Mouse (Mus musculus): ENCODE results near the gene Cd22.

The Cd22 gene

DNA sequence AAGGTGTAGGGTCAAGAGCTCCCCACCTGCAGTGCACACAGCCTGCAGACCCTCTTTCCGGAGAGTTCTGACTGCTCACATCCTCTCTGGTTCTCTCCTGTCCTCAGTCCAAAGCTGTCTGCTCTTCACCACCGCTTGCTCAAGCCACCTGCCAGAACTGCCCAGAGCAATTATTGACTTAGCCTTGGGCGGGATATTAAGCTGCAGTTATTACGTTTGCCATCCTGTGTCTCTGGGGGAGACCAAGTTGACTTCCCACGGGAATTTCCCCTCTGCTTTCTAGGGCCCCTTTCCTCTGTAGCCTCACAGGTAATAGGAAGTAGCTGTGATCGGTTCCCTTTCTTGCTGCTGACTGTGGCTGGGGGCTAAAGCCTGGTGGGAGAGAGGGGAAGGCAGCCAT is 60.0 kb downstream of the Cd22 start:
- no peak for DNase-seq (ENCODE audit: low spot score)

Data from embryo, embryonic 10 days (tissue).